Mouse (Mus musculus) heart, adult 11 months (tissue): ENCODE measurements at regions not wholly inside any gene's neighbourhood (a gene's known extent, or its start where the extent isn't known, plus 50 kb on each side); places are given as distances from the start of the nearest gene placed in this dataset.
A peak's percentile ranks its signal among the peaks of the same experiment; 100 is the strongest.

ENCODE experiments used
- DNase-seq: peaks from one replicate; pipeline ENCODE4 v3.0.0; 2022

- no peak for DNase-seq
These were observed 113.6 kb upstream of the Armc2 start for GRCm38 (mm10) chr10:42131798-42132197.

- DNase-seq = no peak
These were observed 113.1 kb upstream of the Armc2 start for GRCm38 (mm10) chr10:42131298-42131697.

DNA sequence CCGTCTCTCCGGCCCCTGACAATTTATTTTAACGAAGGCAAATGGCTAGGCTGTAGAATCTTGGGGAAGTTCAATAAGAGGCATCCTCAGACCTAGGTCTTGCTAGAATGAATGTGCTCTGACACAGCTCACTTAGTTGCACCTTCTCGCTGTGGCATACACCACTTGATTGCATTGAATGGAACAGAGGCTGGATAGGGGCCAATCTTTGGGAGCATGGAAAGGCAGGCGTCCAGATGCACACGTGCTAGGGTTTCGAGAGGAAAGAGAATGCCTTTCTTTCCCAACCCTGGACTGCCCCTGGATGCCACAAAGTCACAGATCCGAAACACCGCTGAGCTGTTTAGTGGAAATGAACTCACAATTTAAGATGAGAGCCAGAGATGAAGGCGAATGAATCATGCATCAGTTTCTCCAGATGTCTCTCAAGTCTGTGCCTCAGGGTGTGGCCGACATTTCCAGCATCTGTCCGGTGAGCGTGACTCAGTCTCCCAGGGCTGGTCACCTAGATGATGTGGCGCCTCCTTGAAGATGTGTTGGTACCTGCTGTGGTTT lies 109.7 kb upstream of the Armc2 start:
- DNase-seq = no peak

- no peak for DNase-seq
These were observed 108.6 kb upstream of the Armc2 start for GRCm38 (mm10) chr10:42126816-42127215.

- DNase-seq = peak; percentile 91
These were observed 104.8 kb upstream of the Armc2 start for GRCm38 (mm10) chr10:42122768-42123635.

- peak; percentile 82 for DNase-seq
These were observed 103.7 kb upstream of the Armc2 start for GRCm38 (mm10) chr10:42121984-42122383.

GRCm38 (mm10) chr10:42119326-42119725 lies 101.1 kb upstream of the Armc2 start:
- no peak for DNase-seq

DNA sequence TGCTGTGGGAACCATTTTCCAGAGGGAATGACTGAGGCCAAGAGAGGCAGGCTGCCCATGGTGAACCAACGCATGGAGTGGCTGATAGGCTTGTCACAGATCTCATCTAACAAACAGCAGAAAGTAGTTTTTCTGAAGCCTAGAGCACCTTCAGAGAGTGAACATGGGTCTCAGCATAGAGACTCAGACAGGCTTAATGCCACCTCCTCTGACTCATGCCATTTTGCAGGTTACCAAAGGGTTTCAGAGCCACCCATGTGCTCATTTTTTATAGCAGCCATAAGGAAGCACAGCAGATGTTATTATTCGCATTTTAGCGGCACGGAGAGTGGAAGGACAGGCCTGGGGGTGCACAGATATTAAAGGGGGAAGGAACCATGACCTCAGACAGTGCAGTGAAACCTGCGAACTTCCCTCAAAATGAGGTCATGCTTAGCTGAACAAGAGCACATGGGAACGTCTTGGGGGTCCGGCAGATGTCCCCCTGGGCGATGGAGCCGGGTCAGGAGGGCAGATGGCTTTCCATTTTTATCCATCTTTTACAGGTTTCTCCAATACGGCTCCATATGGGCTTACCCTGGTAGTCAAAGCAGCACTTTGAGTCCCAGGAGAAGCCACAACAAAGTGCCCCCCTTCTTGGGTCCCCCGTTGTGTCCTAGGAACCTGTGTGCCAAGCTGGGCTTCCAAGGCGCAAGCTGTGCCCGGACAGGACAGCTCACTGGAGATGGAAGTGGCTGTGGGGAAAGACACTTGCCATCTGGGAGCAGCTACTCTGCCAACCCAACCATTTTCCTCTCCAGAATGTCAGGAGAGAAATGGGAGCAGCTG lies 100.3 kb upstream of the Armc2 start:
- peak; percentile 89 for DNase-seq

GRCm38 (mm10) chr10:42117523-42117922 lies 99.3 kb upstream of the Armc2 start:
- peak; percentile 87 for DNase-seq

DNA sequence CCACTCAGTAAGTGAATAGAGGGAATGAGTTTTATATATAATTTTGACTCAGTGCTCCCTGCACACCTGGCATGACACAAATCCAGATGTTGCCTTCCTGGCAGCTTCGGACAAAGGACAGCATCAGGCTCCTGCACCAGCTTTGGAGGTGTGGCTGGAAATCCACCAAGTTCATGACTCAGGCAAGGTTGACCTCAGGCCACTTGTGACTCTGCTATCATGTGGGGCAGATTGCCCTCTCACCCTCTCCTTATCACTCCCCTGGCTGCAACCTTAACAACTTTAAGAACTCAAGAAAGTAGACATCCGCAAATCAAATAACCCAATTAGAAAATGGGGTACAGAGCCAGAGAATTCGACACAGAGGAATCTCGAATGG lies 97.7 kb upstream of the Armc2 start:
- peak; percentile 88 for DNase-seq

DNA sequence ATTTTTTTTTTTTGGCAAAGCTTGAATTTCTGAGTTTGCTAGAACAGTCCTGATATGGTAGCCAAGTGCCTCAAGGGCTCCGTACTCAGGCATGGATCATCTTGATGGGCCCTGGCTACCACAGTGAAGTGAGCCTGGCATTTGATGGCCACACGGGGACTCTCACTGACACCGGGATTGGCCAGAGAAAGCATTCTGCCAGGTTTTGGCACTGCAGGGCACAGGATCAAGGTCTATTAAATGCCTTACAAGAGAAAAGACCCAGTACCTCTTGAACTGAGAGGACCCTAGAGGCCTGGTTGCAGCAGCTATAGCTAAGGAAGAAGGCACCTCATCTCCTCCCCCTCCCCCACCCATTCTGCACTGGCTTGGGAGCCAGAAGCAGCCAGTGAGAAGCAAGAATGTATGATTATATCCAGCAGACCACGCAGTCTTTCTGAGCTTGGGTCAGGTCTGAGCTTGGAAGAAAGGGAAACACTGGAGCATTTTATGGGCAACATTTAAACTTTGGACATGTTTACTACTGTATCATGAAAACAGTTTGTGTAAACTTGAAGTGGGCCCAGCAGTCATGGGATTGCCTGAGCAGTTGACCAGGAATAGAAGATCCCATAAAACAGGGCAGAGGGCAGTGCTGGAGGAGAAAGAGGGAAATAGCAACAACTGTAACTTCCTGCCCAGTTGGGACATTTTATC lies 97.1 kb upstream of the Armc2 start:
- DNase-seq = peak; percentile 81

- DNase-seq = no peak
These were observed 92.5 kb upstream of the Armc2 start for GRCm38 (mm10) chr10:42110704-42111103.

DNA sequence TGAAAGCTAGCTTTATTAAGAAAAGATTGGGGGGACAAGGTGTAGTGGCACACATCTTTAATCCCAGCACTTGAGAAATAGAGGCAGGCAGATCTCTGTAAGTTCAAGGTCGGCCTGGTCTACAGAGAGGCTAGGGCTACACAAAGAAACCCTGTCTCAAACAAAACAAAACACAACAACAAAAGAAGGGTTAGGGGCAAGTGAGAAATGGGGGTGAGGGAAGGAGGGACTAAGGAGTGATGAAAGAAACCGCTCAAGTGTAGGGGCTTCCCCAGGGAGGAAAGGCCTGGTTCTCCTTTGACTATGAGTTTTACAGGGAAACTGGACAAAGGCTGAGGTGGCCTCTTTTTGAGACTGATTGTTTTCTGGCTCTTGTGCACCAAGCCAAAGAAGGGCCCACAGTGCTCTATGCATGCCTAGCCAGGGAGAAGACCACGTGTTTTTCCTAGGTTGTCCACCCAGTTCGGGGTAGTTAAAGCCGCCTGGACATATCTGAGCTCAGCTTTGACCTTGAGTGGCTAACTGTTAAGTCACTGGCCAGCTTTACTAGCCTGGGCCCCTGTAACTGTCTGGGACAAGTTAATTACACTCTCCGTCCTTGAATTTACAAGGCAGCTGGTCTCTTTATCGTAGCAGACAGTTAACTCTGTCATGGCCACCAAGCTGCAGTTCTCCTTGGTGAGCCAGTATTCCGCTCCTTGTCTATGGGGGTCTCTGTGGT lies 90.2 kb upstream of the Armc2 start:
- DNase-seq = peak; percentile 74

DNA sequence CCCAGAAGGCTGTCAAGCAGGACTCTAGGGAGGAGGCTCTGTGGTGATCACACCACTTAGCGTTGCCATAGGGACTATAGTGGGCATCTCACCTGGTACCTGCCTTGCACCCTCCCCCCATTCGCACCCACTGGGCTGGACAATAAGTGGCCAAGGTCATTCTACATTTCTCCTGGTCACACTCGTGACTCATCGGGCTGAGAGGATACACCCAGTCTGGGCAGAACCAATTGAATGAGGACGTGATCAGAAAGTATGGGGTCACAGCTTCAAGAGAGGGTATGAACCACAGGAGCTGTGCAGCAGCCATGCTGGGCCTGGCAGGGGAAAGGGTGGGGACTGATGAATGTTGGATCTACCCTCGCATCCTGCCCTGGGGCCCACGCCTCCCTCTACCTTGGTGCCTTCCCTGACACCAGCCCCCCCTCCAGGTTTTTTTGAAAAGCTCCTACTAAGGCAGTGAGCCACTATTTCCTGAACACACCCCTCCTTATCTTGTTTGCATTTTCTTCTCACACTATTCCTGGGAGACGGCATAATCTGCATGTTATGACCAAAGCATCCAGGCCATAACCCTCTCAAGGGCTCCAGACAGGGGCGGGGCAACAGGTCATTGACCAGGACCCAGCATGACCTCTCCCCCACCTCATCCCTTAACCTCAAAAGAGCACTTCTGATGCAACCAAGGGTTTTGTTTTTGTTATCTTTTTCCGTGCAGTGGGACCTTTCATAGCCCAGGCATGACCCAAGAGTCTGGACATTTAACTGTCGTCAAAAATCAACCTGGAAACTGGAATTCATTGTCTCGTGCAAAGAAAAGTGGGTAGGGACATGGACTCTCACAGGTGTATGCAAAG lies 89.4 kb upstream of the Armc2 start:
- peak; percentile 86 for DNase-seq

- peak; percentile 94 for DNase-seq
These were observed 88.4 kb upstream of the Armc2 start for GRCm38 (mm10) chr10:42106611-42107010.

- peak; percentile 78 for DNase-seq
These were observed 86.8 kb upstream of the Armc2 start for GRCm38 (mm10) chr10:42105083-42105482.

- peak; percentile 75 for DNase-seq
These were observed 84.1 kb upstream of the Armc2 start for GRCm38 (mm10) chr10:42102320-42102719.

- no peak for DNase-seq
These were observed 82.9 kb upstream of the Armc2 start for GRCm38 (mm10) chr10:42101096-42101495.

DNA sequence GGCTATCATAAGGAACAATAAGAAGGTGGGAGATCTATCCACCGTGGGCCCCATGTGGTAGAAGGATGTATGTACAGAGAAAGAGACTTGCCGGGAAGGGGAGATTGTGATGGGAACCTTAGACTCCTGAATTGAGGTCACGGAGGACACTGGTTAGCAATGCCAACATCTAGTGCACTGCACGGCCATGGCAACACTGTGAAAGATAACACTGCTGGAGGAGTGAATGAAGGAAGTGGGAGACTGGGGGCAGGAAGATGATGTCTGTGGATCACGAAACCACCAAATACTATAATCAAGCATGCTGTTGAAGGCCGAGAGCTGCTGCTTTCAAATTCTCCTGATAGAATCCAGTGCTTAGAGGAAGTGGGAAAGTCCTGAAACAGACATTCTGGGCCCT lies 78.7 kb upstream of the Armc2 start:
- DNase-seq = peak; percentile 86

- DNase-seq = peak; percentile 79
These were observed 77.7 kb upstream of the Armc2 start for GRCm38 (mm10) chr10:42095986-42096385.

DNA sequence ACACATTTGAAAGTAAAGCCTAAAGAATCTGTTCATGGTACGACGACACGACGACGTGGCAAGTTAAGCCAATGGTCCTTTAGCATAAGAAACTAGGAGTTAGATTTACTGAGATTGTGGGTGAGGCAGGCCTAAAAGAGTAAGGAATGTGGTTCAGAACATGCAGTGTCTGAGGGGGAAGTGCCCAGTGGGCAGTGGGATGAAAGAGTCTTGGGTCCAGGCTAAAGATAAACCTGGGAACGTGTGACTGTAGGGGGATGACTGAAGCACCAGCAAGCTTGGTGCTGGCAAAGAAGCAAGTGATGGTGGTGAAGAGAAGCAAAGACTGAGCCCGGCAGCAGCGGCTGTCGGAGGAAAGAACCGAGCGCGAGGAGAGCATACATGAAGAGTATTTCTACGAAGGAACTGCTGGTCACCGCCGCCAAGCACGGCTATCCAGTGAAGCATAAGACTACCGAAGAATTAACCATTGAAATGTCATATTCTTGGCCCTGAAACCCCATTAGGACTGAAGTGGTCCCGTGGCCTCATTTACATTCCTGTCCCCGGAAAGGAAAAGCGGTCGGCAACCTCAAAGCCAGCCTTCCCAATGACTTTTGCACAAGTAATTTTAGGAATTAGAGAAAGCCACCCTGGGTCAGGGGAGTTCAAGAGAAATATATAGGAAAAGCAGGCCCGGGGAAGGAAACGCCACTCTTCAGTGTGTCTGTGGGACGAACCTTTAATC lies 76.2 kb upstream of the Armc2 start:
- peak; percentile 74 for DNase-seq
